In the genomic region with DNA sequence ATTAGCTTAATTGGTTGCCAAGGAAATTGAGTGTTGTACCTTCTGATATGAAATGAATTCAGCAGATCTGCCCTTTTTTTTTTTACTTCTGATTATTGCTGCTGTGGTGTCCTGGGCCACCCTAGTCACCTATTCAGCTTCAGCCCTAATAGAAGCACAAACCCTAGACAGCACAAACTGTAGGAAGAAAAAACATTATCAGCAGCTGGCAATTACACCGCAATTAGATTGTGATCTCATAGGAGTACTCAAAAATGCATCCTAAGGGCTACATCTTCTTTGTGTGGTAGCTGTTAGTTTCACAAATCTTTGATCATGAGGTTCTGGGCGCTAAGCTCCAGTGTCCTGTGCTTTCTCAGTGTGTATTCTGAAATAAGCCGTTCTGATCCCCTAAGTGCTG, we compare ENCODE assay signal across 20 mouse cellular contexts. TPM values are rescaled to one million over a fixed set of nuclear protein-coding genes. Genes with fewer than 3 reads are reported as not detected.
A peak's percentile ranks its signal among the peaks of the same experiment; 100 is the strongest.
DNase-seq lines count a peak whose midpoint lies in the region; ATAC-seq and TF ChIP-seq lines count a peak whose summit lies in the region.
"Had no signal": no experiment of that assay in that cellular context is flagged by ENCODE, and none has a peak within 500 bp of the region (broad histone marks: within the 10 kb centered on the region; RNA-seq: fewer than 3 reads in every experiment).

No protein-coding gene starts in this region.

- no peaks in the 10 kb centered on the region for H3K36me3 ChIP-seq in hindbrain, embryonic 15.5 days
- H3K36me3 ChIP-seq in hindbrain, embryonic 10.5 days: no peaks in the 10 kb centered on the region
- no peaks in the 10 kb centered on the region for H3K36me3 ChIP-seq in neural tube, embryonic 13.5 days
- no peaks in the 10 kb centered on the region for H3K36me3 ChIP-seq in midbrain, postnatal 0 days (ENCODE audit: insufficient read depth, low read length)
- H3K36me3 ChIP-seq: embryonic facial prominence, embryonic 12.5 days; heart, embryonic 12.5 days; intestine, embryonic 15.5 days had no signal

- WGBS in hindbrain, embryonic 15.5 days: 65% methylated on average over 3 of the region's 3 CpGs
- WGBS in hindbrain, embryonic 10.5 days: 90% methylated on average over 3 of the region's 3 CpGs
- WGBS in neural tube, embryonic 13.5 days: 44% methylated on average over 3 of the region's 3 CpGs
- WGBS in midbrain, postnatal 0 days: 47% methylated on average over 3 of the region's 3 CpGs

- no peak overlapping the region for H3K9ac ChIP-seq in hindbrain, embryonic 15.5 days
- H3K9ac ChIP-seq in neural tube, embryonic 13.5 days: no peak overlapping the region
- H3K9ac ChIP-seq in midbrain, postnatal 0 days (replicated peaks; ENCODE audit: low read length, poor library complexity, severe bottlenecking): no peak overlapping the region
- H3K9ac ChIP-seq: embryonic facial prominence, embryonic 12.5 days; heart, embryonic 12.5 days; intestine, embryonic 15.5 days had no signal

- H3K4me3 ChIP-seq in hindbrain, embryonic 15.5 days: no peak overlapping the region
- H3K4me3 ChIP-seq in hindbrain, embryonic 10.5 days: no peak overlapping the region
- H3K4me3 ChIP-seq in neural tube, embryonic 13.5 days: no peak overlapping the region
- H3K4me3 ChIP-seq in midbrain, postnatal 0 days (ENCODE audit: low read depth, low read length): no peak overlapping the region
- H3K4me3 ChIP-seq: embryonic facial prominence, embryonic 12.5 days; gastrocnemius, adult 2 months; heart, embryonic 12.5 days; intestine, embryonic 15.5 days had no signal

- H3K27ac ChIP-seq in hindbrain, embryonic 15.5 days (replicated peaks): 0 out of 2 replicates have a peak overlapping the region, but pooled peaks have one; percentile 26
- H3K27ac ChIP-seq in hindbrain, embryonic 10.5 days: no peak overlapping the region
- H3K27ac ChIP-seq in neural tube, embryonic 13.5 days (replicated peaks): peak overlapping the region; percentile 81
- no peak overlapping the region for H3K27ac ChIP-seq in midbrain, postnatal 0 days (ENCODE audit: low read depth, low read length)
- H3K27ac ChIP-seq: embryonic facial prominence, embryonic 12.5 days; gastrocnemius, adult 2 months; intestine, embryonic 15.5 days had no signal

- 0 out of 2 replicates have a peak, but pooled peaks have one; percentile 43 for ATAC-seq in hindbrain, embryonic 15.5 days (ENCODE audit: low FRiP score, low read depth)
- ATAC-seq in neural tube, embryonic 13.5 days (ENCODE audit: low read depth): peak; percentile 82
- ATAC-seq in midbrain, postnatal 0 days (ENCODE audit: low FRiP score): peak; percentile 17; the same call in 1 of the 2 replicates
- ATAC-seq: intestine, embryonic 15.5 days had no signal

- peaks cover 7% of the 10 kb centered on the region for H3K4me1 ChIP-seq in hindbrain, embryonic 15.5 days (replicated peaks)
- peaks cover 6% of the 10 kb centered on the region for H3K4me1 ChIP-seq in hindbrain, embryonic 10.5 days (replicated peaks)
- H3K4me1 ChIP-seq in neural tube, embryonic 13.5 days (replicated peaks): peaks cover 48% of the 10 kb centered on the region
- H3K4me1 ChIP-seq in midbrain, postnatal 0 days (ENCODE audit: insufficient read depth, low read length): 0 out of 2 replicates have a peak, but pooled peaks cover 2% of the 10 kb centered on the region
- H3K4me1 ChIP-seq: heart, embryonic 12.5 days; intestine, embryonic 15.5 days had no signal

- no peaks in the 10 kb centered on the region for H3K9me3 ChIP-seq in hindbrain, embryonic 15.5 days
- peaks cover 2% of the 10 kb centered on the region; the same call in 1 of the 2 replicates for H3K9me3 ChIP-seq in hindbrain, embryonic 10.5 days
- H3K9me3 ChIP-seq in neural tube, embryonic 13.5 days: no peaks in the 10 kb centered on the region
- no peaks in the 10 kb centered on the region for H3K9me3 ChIP-seq in midbrain, postnatal 0 days (ENCODE audit: low read length)
- H3K9me3 ChIP-seq: intestine, embryonic 15.5 days had no signal

- no peak overlapping the region for H3K4me2 ChIP-seq in hindbrain, embryonic 15.5 days
- no peak overlapping the region for H3K4me2 ChIP-seq in neural tube, embryonic 13.5 days
- no peak overlapping the region for H3K4me2 ChIP-seq in midbrain, postnatal 0 days (ENCODE audit: low read depth, low read length, poor library complexity, severe bottlenecking)
- H3K4me2 ChIP-seq: embryonic facial prominence, embryonic 12.5 days; heart, embryonic 12.5 days; intestine, embryonic 15.5 days had no signal

- DNase-seq in hindbrain, embryonic 10.5 days (ENCODE audit: low spot score): no peak
- no peak for DNase-seq in neural tube, embryonic 10.5 days (ENCODE audit: extremely low spot score, low spot score)
- DNase-seq in midbrain, postnatal 0 days (ENCODE audit: low spot score): peak; percentile 30
- no peak for DNase-seq in urinary bladder, postnatal 10 days (ENCODE audit: low spot score)
- DNase-seq in thymus, postnatal 0 days (ENCODE audit: low spot score): no peak
- DNase-seq: adrenal gland, adult 8-10 months; adrenal gland, postnatal 36 days; cerebellum, adult 11 months; cerebellum, adult 8-10 months; cerebellum, postnatal 14 days; gastrocnemius, adult 2 months; gastrocnemius, postnatal 25 days had no signal

- no peak for TF ChIP-seq CTCF in midbrain, postnatal 0 days (IDR thresholded peaks at IDR 0.05)

- no peaks in the 10 kb centered on the region for H3K27me3 ChIP-seq in hindbrain, embryonic 15.5 days
- no peaks in the 10 kb centered on the region for H3K27me3 ChIP-seq in hindbrain, embryonic 10.5 days (ENCODE audit: insufficient read depth, poor library complexity, severe bottlenecking)
- H3K27me3 ChIP-seq in neural tube, embryonic 13.5 days: no peaks in the 10 kb centered on the region
- H3K27me3 ChIP-seq in midbrain, postnatal 0 days (ENCODE audit: insufficient read depth, low read length): no peaks in the 10 kb centered on the region
- H3K27me3 ChIP-seq: embryonic facial prominence, embryonic 12.5 days; heart, embryonic 12.5 days; intestine, embryonic 15.5 days had no signal

RNA-seq across cellular contexts. Expression of gene Hspb3, which starts 37.7 kb away (rescaled TPM):
- polyA plus RNA-seq in hindbrain, embryonic 15.5 days (2015; fragmentation: Nextera tagmentation; extraction: Ambion mirVana): 0.19 and 0.21 TPM in 2 replicates
- 0.21 TPM in 1 of 2 replicates, not detected in the other for polyA plus RNA-seq in hindbrain, embryonic 10.5 days (2016; fragmentation: Nextera tagmentation; extraction: Ambion mirVana)
- 1.0 and 2.7 TPM in 2 replicates for polyA plus RNA-seq in neural tube, embryonic 13.5 days (2015; fragmentation: Nextera tagmentation; extraction: Ambion mirVana)
- total RNA-seq in midbrain, postnatal 0 days (2014; rRNA removed): not detected in 2 replicates
- 0.82 and 1.0 TPM in 2 replicates for polyA plus RNA-seq in midbrain, postnatal 0 days (2015; fragmentation: Nextera tagmentation; extraction: Ambion mirVana)
- 0.22 TPM in 1 of 2 replicates, not detected in the other for polyA plus RNA-seq in thymus, postnatal 0 days (2015; fragmentation: Nextera tagmentation; extraction: Ambion mirVana)
- total RNA-seq: adrenal gland, adult 8-10 months; adrenal gland, postnatal 36 days; ES-E14; granulocyte monocyte progenitor cell, adult 5-6 weeks had no signal
- polyA plus RNA-seq: forebrain, embryonic 11.5 days; intestine, embryonic 15.5 days had no signal

Comparison
In these comparisons a context has a peak if more than half of its experiments do, and no peak if none do; other contexts are left out.
1. H3K27ac ChIP-seq: peak in hindbrain, embryonic 15.5 days (single experiment) and neural tube, embryonic 13.5 days (single experiment); none in hindbrain, embryonic 10.5 days (single experiment) and midbrain, postnatal 0 days (single experiment).
2. ATAC-seq: peak in every context shown above with its lines; median percentile 82 in neural tube, embryonic 13.5 days; 43 in hindbrain, embryonic 15.5 days; 17 in midbrain, postnatal 0 days.